In genomic region chr9:49571695-49572510, GRCm38 (mm10) we compare ENCODE assay signal across 8 mouse cellular contexts.
DNase-seq lines count a peak whose midpoint lies in the region; ATAC-seq lines count a peak whose summit lies in the region.

No protein-coding gene starts in this region.

- no peak for ATAC-seq in kidney, embryonic 15.5 days (replicated peaks; ENCODE audit: low FRiP score)
- ATAC-seq in embryonic facial prominence, embryonic 14.5 days (ENCODE audit: low read depth), result peak; percentile 83

- H3K4me1 ChIP-seq in kidney, embryonic 15.5 days, result peaks cover 21% of the 10 kb centered on the region
- H3K4me1 ChIP-seq in embryonic facial prominence, embryonic 14.5 days (ENCODE audit: control insufficient read depth, insufficient read depth, low read length), result peaks cover 27% of the 10 kb centered on the region
- peaks cover 28% of the 10 kb centered on the region for H3K4me1 ChIP-seq in limb, embryonic 10.5 days

- no peak overlapping the region for H3K4me2 ChIP-seq in kidney, embryonic 15.5 days
- H3K4me2 ChIP-seq in embryonic facial prominence, embryonic 14.5 days (ENCODE audit: low read depth, low read length), result peak overlapping the region; percentile 16; the same call in 1 of the 2 replicates

- H3K27ac ChIP-seq in kidney, embryonic 15.5 days, result peak overlapping the region; percentile 64
- peak overlapping the region; percentile 85 for H3K27ac ChIP-seq in embryonic facial prominence, embryonic 14.5 days (replicated peaks; ENCODE audit: low read depth, low read length)
- peak overlapping the region; percentile 66 for H3K27ac ChIP-seq in limb, embryonic 10.5 days

- H3K27me3 ChIP-seq in kidney, embryonic 15.5 days, result no peaks in the 10 kb centered on the region
- no peaks in the 10 kb centered on the region for H3K27me3 ChIP-seq in embryonic facial prominence, embryonic 14.5 days (replicated peaks; ENCODE audit: control insufficient read depth, insufficient read depth, low read length)
- no peaks in the 10 kb centered on the region for H3K27me3 ChIP-seq in limb, embryonic 10.5 days (ENCODE audit: low read depth, poor library complexity, severe bottlenecking)

- no peak overlapping the region for H3K9ac ChIP-seq in kidney, embryonic 15.5 days
- no peak overlapping the region for H3K9ac ChIP-seq in embryonic facial prominence, embryonic 14.5 days (ENCODE audit: low read depth, low read length)

- H3K9me3 ChIP-seq in kidney, embryonic 15.5 days (replicated peaks), result no peaks in the 10 kb centered on the region
- no peaks in the 10 kb centered on the region for H3K9me3 ChIP-seq in embryonic facial prominence, embryonic 14.5 days (ENCODE audit: control insufficient read depth, low read length)
- no peaks in the 10 kb centered on the region for H3K9me3 ChIP-seq in limb, embryonic 10.5 days (replicated peaks)

- H3K4me3 ChIP-seq in kidney, embryonic 15.5 days (replicated peaks), result no peak overlapping the region
- no peak overlapping the region for H3K4me3 ChIP-seq in embryonic facial prominence, embryonic 14.5 days (ENCODE audit: low read depth, low read length)
- no peak overlapping the region for H3K4me3 ChIP-seq in limb, embryonic 10.5 days

- DNase-seq in kidney, postnatal 25 days, result no peak
- DNase-seq in adrenal gland, postnatal 14 days, result peak; percentile 51
- DNase-seq in embryonic facial prominence, embryonic 14.5 days (ENCODE audit: low spot score), result peak; percentile 91
- peak; percentile 35 for DNase-seq in limb, embryonic 10.5 days (ENCODE audit: low spot score)
- no peak for DNase-seq in gastrocnemius, postnatal 10 days
- no peak for DNase-seq in urinary bladder, postnatal 36 days (ENCODE audit: low spot score in 2 of 2)
- no peak for DNase-seq in yolk sac, embryonic 10.5 days (ENCODE audit: low spot score)

- 52% methylated on average over 9 of the region's 9 CpGs for WGBS in kidney, embryonic 15.5 days
- 29% methylated on average over 9 of the region's 9 CpGs for WGBS in embryonic facial prominence, embryonic 14.5 days
- WGBS in limb, embryonic 10.5 days, result 55% methylated on average over 9 of the region's 9 CpGs

- peaks cover 27% of the 10 kb centered on the region for H3K36me3 ChIP-seq in kidney, embryonic 15.5 days
- H3K36me3 ChIP-seq in embryonic facial prominence, embryonic 14.5 days (ENCODE audit: control insufficient read depth, insufficient read depth, low read length), result peaks cover 27% of the 10 kb centered on the region
- H3K36me3 ChIP-seq in limb, embryonic 10.5 days, result no peaks in the 10 kb centered on the region

Comparison
In these comparisons a context has a peak if more than half of its experiments do, and no peak if none do; other contexts are left out.
1. DNase-seq: peak in adrenal gland, postnatal 14 days (single experiment), embryonic facial prominence, embryonic 14.5 days (single experiment) and limb, embryonic 10.5 days (single experiment); none in kidney, postnatal 25 days (0 of 2), gastrocnemius, postnatal 10 days (single experiment), urinary bladder, postnatal 36 days (0 of 2) and yolk sac, embryonic 10.5 days (single experiment).
2. Peak in every context shown above with its lines, with median percentiles within 50 percentile points of each other: H3K27ac ChIP-seq.